In genomic region chr2:179181366-179181765, GRCm38 (mm10) we compare ENCODE assay signal across 15 mouse cellular contexts.
"Had no signal": no experiment of that assay in that cellular context is flagged by ENCODE, and none has a peak within 500 bp of the region (broad histone marks: within the 10 kb centered on the region; RNA-seq: fewer than 3 reads in every experiment).

No protein-coding gene starts in this region.

- H3K27ac ChIP-seq: neural tube, embryonic 13.5 days; neural tube, embryonic 15.5 days; stomach, embryonic 15.5 days; stomach, postnatal 0 days had no signal

- H3K4me3 ChIP-seq: neural tube, embryonic 13.5 days; neural tube, embryonic 15.5 days; stomach, embryonic 15.5 days had no signal

- H3K9me3 ChIP-seq: neural tube, embryonic 13.5 days; neural tube, embryonic 15.5 days; stomach, embryonic 15.5 days had no signal

- DNase-seq: retina, postnatal 1 day; right cerebral cortex, adult 18-20 months; right cerebral cortex, postnatal 14 days; right cerebral cortex, postnatal 25 days; spleen, adult 18-20 months; thymus, adult 18-20 months; thymus, adult 2 months; thymus, postnatal 14 days; thymus, postnatal 25 days; thymus, postnatal 36 days; thymus, postnatal 4 days had no signal

- H3K36me3 ChIP-seq: neural tube, embryonic 13.5 days; neural tube, embryonic 15.5 days; stomach, embryonic 15.5 days had no signal

- H3K4me1 ChIP-seq: neural tube, embryonic 13.5 days; neural tube, embryonic 15.5 days; stomach, embryonic 15.5 days had no signal

- H3K9ac ChIP-seq: neural tube, embryonic 13.5 days; neural tube, embryonic 15.5 days; stomach, embryonic 15.5 days had no signal
